Mouse (Mus musculus): ENCODE results near the gene Trak1.
"Not testable (repeated sequence)": the region's sequence is repeated elsewhere in the genome, so short reads cannot be mapped to it uniquely, and the experiment has no call there.

Trak1 gene

GRCm38 (mm10) chr9:121442145-121442544, 144.8 kb downstream of the Trak1 start:
- DNase-seq: no peak

GRCm38 (mm10) chr9:121443696-121444366, 146.5 kb downstream of the Trak1 start:
- peak; percentile 50 for DNase-seq

DNA sequence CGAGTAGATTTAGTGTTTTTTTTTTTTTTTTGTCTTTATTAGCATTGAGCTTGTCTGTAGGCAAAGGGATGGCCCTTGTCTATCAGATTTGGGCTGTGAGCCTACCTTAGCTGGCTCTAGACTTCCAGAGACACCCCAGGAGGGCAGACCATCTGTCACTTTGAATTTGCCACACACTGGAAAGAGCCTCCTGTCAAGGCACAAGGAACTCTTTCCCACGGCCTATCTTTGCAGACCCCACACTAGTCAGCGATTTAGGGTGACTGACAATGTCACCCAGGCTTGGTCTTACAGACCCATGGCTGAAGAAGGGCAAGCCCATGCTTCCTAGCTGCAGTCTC, 147.0 kb downstream of the Trak1 start:
- DNase-seq: peak; percentile 80

GRCm38 (mm10) chr9:121445364-121445763, 148.1 kb downstream of the Trak1 start:
- peak; percentile 48 for DNase-seq

GRCm38 (mm10) chr9:121446431-121446831, 149.1 kb downstream of the Trak1 start:
- peak; percentile 48 for DNase-seq

- not testable (repeated sequence) for DNase-seq
These were observed 155.1 kb downstream of the Trak1 start for GRCm38 (mm10) chr9:121452342-121452942.

DNA sequence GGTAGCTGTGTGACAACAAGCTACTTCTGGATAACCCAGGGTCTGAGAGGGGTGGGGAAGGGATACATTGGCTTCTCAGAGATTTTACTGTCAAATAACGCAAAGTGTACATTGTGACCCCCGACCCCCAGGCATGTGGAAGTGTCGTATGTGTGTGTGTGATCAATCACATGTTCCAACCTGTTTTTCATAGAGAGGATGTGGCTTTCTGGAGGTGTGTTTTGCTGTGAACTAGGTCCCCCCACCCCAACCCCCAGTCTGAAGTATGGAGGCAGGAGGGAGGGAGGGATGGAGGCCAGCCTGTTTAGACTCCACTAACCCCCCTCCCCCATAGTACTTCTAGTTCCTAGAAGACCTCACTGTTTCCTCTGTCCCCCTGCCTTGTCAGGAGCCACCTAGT, 157.6 kb downstream of the Trak1 start:
- no peak for DNase-seq

- DNase-seq: no peak
These were observed 159.6 kb downstream of the Trak1 start for GRCm38 (mm10) chr9:121456739-121457515.

- peak; percentile 50 for DNase-seq
These were observed 161.2 kb downstream of the Trak1 start for GRCm38 (mm10) chr9:121458466-121458865.

- DNase-seq: no peak
These were observed 162.6 kb downstream of the Trak1 start for GRCm38 (mm10) chr9:121459950-121460349.

DNA sequence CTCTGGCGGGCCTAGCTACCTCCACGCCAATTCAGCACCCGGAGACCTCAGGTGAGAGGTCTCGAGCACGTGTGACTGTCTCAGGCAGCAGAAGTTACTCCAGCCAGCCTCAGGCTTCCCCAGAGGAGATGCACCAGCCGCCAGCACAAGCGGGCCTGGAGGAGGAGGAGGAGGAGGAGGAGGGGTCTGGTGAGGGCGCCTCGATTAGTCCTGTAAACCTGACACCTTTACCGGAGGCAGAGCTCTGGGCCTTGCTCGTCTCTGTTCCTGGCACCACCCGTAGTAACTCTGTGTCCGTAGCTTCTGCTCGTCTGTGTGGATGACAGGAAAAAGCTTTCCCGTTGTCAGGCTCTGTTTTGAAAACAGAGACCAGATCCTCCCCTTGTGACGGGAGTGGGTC, 163.2 kb downstream of the Trak1 start:
- DNase-seq: no peak

DNA sequence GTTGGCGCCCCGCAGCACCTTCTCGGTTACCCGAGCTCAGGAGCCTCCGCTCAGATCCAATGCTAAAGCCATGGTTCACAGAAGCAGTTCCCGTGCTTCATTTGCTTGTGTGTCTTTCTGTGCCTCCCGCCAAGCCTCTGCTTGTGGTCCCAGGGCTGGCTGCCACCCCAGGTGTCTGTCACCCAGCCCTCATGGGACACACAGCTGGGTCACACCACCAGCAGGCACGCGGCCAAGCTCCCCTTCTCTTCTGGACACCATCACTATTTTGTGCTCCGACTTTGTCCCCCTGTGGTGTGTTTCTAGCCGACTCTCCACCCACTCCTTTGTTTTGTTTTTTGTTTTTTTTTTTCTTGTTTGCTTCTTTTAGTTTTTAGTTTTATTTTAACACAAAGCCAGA, 170.2 kb downstream of the Trak1 start:
- no peak for DNase-seq

GRCm38 (mm10) chr9:121469711-121470110, 172.4 kb downstream of the Trak1 start:
- DNase-seq: no peak

DNA sequence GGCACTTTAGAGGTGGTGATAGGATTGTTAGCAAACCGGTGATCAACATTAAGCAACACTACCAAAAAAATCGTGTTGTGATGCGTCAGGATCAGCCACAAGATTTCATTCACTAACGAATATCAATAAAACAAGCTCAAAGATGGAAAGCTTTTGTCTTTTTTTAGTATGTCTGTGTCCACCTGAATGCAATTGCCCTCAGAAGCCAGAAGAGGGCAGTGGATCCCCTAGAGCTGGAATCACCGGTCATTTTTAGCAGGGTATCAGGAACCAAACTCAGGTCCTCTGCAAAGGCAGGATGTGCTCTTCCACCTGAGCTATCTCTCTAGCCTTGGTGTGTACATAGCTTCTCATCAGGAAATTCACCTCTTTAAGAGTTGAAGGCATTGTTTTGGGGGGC, 177.5 kb downstream of the Trak1 start:
- DNase-seq: no peak

- DNase-seq: no peak
These were observed 178.5 kb downstream of the Trak1 start for GRCm38 (mm10) chr9:121475488-121476452.

DNA sequence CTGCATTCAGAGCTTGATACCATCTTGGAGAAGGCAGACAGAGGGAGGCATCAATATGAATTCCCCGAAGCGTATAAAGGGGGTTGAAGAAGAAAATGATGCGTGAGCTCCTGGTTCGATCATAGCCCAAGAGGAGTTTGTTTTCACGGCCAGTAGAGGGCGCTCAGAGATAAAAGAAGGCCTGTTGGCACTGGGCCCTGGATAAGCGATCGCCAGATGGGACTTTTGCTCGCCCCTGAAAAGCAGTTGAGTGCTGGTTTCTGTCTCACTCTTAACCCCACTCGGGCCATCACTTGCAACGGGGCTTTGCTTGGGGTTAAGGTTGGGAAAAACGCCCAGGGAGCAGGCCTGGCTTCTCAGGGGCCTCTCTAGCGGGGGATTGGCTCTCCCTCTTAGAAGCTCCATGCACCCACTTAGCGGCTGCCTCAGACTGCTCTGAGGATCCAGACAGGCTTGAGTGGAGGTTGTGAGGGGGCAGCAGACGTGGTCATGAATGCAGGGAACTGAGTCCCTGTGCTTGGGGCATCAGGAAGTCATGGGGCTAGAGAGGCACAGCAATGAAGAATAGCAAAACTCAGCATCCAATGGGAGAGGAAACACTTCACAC, 180.1 kb downstream of the Trak1 start:
- DNase-seq: peak; percentile 76

GRCm38 (mm10) chr9:121479453-121479852, 182.2 kb downstream of the Trak1 start:
- peak; percentile 54 for DNase-seq

DNA sequence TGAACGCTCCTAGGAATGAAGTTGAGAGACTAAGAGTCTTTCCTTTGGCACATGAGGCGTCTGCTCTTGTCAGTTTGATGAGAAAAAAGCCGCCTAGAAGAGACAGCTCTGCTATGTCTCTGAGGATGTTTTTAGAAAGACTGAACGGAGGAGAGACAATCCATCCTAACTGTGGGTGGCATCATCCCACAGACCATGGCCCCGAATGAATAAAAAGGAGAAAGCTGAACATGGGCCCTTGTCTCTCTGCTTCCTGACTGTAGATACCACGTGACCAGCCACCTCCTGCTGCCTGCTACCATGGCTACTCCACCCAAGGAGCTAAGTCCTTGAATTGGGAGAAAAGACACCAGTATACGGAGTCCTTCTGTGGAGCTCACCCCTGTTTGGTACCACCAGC, 189.9 kb downstream of the Trak1 start:
- no peak for DNase-seq

GRCm38 (mm10) chr9:121491592-121492240, 194.4 kb downstream of the Trak1 start:
- DNase-seq: no peak

DNA sequence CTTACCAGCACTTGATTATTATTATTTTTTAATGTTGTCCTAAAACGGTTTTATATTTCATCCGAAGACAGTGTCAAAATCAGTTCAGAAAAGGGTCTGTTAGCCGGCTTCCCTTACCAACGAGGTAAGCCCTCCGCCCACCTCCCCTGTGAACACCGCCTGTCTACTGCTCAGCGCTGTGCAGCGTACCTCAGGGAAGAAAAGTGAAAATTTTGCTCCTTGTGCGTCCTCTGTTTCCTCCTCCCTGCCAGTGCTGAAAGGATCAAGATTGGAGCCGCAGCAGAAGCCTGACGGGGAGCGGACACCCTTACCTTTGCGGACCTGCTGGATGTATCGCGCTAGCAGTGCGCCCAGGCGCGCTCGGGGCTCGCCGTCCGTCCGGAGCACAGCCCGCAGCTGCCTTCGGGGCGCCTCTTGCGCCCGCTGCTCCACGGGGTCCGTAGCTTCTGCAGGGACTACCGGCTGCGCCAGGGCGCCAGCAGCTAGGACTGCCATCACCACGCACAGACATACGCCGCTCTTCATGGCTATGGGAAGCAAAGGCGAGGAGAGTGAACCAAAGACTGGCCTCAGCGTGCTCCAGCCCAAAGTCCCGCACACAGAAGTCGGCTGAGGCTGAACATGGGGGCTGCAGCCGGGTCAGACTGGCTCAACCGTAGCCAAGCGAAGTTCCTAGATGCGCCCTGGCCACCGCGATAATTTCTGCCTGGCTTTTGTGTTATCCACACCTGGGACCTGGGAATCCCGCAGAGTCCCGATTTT, 196.9 kb downstream of the Trak1 start:
- DNase-seq: no peak

DNA sequence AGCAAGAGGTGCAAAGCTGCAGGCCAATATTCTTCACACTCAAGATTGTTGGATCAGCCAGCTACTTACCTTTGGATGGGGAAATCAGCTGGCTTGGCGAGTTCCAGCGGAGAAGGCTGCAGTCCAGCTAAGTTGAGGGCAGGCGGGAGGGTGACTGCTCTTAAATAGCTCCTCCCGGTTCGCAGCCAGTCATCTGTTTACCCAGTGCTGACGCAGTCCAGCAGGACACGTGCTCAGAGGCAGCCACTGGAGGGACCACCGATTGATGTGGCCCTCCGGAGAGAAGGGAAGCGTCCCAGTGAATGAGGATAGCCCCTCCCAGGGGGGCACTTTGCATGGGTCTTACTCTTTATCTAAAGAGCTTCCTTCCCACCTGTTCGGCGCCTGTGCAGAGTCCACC, 198.2 kb downstream of the Trak1 start, which contains the start of gene Cck:
Gene Cck (minus strand): TSS at position 166 of the 400 bp plus-strand sequence.
- no peak for DNase-seq
